Mouse (Mus musculus): ENCODE measurements around the gene Rab33b. TPM values are rescaled to one million over a fixed set of nuclear protein-coding genes. Genes with fewer than 3 reads are reported as not detected.

Rab33b gene
- total RNA-seq, 2 experiments from 2014 or later: 24.0 to 27.1 TPM

DNA sequence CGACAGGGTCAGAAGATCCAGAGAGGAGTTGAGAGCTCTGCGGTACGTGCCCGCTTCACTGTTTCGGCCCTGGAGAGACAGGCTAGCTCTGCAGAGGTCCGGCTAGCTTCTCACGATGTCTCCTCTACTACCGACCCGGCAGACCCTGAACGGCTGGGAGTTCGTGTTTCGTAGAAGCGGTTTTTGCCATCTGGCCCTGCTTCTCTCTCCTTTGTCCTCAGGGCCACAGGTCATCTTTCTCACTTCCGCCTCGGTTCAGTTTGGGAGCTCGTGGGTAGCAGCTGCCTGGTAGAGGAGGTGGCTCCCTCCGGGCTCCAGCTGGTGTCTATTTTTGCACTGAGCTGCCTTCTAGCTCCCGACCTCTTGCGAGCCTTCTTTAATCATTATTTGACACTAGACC is 21.7 kb downstream of the Rab33b start:
- DNase-seq (ENCODE audit: low spot score in 2 of 2): no peak

DNA sequence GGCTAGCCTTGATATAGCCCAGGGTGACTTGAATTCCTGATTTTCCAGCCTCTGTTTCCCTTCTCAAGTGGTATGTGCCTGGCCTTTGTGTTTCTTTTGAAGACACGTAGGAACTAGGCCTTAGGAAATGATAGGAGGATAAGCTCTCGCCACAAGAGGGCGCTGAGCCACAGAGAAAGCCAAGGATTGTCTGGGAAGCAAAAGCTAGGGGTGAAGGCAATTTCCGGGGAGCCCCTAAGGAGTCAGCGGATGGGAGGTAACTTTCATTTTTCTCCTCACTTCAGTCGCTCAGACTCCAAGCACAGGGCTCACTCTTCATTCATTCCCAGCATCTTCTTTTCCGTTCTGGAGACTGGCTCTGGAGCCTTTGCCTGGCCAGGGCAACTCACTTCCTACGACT is 27.2 kb downstream of the Rab33b start:
- DNase-seq (ENCODE audit: low spot score in 2 of 2): peak; percentile 64 to 80

GRCm38 (mm10) chr3:51511983-51512382 is 28.3 kb downstream of the Rab33b start:
- DNase-seq (ENCODE audit: low spot score in 2 of 2): no peak

- no peak for DNase-seq (ENCODE audit: low spot score in 2 of 2)
Observed at GRCm38 (mm10) chr3:51517467-51517866, 33.7 kb downstream of the Rab33b start.

- no peak for DNase-seq (ENCODE audit: low spot score in 2 of 2)
Observed at GRCm38 (mm10) chr3:51517878-51518762, 34.4 kb downstream of the Rab33b start.

DNA sequence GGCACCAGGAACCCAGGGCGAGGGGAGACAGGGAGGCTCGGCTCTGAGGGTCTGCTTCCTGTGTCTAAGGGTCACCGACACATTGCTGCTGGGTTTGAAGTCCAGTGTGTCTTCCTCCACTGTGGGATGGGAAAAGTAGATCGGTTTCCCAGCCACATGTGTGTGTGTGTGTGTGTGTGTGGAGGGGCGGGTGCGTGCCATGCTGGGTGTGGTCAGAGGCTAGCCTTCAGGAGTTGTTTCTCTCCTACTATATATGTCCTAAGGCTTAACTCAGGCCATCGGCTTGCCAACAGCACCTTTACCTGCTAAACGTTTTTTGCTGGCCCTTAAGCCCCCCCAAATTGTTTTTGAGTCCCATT is 35.0 kb downstream of the Rab33b start:
- no peak for DNase-seq (ENCODE audit: low spot score in 2 of 2)

- DNase-seq (ENCODE audit: low spot score in 2 of 2): no peak
Observed at GRCm38 (mm10) chr3:51521262-51521661, 37.5 kb downstream of the Rab33b start.

GRCm38 (mm10) chr3:51525186-51525785 is 41.6 kb downstream of the Rab33b start:
- no peak for DNase-seq (ENCODE audit: low spot score in 2 of 2)

DNA sequence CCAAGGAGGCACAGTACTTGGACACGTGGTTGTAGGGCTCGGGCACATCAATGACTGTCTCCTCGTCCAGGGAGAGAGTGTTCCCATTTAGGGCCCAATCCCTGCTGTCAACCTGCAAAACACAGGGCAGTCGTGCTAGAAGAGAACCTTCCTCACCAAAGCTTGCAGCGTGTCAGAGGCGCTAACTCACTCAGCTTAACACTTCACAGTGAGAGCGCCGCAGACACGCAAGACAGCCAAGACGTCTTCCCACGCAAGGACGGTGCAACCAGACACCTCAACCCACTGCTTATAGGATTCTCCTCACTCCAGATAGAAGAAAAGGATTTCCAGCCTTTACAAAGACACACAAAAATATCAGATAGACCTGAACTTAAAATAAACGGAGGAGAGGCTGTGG is 43.2 kb downstream of the Rab33b start:
- no peak for DNase-seq (ENCODE audit: low spot score in 2 of 2)

DNA sequence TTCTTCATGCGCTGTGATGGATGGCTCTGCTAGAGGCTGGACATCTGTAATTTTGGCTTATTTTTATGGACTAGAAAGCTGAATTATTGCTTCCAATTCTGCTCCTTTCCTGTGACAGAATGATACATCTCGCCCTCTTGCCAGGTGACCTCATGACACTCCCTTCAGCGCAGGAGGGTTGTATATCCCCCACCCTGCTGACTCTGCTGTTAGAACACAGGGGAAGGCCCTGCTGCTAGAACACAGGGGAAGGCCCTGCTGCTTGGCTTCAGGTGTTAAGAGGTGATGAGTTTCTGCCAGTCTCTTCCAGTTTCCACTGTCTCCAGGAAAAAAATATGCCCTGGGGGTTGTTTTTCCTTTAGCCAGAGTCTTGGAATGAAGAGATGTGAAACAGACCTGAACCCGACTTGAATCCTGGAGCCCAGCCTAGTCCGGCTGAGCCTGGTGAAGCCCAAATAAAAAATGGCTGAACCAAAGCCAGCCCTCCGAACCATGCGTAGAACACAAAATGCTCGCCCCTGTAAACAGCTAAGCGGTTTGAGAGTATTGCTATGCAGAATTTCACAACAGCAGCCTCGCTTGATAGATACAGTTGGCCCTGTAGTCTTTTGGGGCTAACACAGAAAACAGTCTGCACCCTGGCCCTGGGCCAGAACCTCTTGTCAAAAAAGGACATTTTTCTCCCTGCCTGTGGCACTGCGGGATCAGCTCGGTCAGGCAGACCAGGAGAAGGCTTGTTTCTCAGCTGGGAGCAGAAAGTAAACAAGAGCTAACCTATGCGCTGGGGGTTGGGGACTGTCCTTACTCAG is 48.0 kb downstream of the Rab33b start:
- DNase-seq (ENCODE audit: low spot score in 2 of 2): peak; percentile 50 to 72

DNA sequence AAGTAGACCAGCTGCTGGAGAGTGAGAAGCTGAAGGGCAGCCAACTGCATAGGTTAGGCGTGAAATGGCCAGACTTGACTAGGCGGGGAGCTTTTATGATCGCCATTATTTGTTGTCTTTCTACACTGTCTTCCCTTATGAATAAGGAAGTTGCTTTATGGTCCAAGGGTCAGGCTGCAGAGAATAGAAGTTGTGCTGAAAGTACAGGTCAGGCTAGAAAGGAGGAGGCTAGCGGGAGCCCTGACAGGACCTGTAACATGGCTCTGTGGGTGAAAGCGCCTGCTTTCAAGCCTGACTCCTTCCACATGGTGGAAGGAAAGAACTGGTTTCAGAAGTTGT is 48.5 kb downstream of the Rab33b start:
- DNase-seq (ENCODE audit: low spot score in 2 of 2): no peak

GRCm38 (mm10) chr3:51533573-51533972 is 49.9 kb downstream of the Rab33b start:
- no peak for DNase-seq (ENCODE audit: low spot score in 2 of 2)

DNA sequence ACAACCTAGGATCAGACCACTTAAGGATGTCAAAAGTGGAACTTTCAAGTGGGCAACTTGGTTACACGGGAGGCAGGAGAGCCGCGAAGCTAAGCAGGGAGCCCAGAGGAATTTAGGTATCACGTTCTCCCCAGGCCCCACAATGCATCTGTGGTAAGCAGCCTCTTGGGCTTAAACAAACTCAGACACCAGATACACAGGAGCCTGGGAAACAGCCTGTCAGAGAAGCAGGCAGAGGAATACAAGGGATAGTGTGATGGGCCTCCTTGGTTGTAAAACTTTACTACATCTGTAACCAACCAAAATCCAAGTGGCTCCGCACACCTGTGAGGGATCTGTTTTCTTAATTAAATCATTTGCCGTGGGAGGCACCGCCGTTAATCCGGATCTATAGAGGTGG is 50.3 kb downstream of the Rab33b start:
- no peak for DNase-seq (ENCODE audit: low spot score in 2 of 2)

DNA sequence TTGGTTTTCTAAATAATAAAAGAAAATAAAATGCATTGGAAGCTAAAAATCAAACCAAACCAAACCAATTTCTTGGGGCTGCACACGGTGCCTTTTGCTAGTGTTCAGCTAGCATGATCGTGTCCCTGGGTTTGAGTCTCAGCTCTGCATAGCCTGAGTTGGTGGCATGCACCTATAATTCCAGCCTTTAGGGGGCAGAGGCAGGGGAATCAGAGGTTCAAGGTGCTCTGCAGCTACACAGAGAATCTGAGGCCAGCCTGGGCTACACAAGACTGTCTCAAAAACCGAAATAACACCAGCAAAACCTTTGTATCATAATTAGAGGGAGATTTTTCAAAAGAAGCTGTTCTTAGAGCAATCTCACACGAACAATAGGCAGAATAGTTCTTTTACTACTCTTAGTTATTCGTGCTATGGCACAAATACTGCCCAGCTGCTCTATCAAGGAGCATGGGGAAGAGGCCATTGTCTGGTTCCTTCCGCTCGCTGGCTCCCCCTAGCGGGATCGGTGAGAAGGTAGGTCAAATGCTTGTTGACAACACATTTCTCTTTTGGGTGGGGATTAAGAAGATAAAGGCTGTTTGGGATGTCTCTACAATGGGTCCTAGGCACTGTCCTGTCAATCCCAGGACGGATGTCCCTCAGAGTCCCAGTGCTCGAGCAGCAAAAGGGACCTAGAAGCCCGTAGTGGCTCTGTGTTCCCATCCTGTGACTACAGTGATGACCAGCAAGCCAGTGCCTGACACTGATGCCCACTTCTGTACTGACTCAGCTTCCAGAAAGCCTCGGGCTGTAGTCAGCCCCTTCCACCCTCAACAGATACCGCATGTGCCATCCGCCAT is 56.1 kb downstream of the Rab33b start:
- peak; percentile 41 to 58 for DNase-seq (ENCODE audit: low spot score in 2 of 2)

DNA sequence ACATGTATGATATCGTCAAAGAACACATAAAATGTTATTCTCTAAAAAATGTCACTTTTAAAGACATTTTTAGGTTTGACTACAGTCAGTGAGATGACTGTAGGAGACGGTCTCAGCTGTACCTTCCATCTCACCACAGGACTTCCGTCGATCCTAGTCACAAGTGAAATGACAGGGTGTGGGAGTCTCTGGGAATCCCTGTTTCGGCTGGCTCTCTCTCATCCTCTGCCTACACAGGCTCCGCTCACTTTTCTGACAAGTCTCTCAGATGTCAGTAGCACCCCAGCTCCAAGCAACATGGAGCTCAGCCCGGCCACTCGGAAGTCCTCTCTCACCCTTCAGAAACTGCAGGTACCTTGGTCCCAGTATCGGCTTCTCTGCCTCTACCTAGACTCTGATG is 56.9 kb downstream of the Rab33b start:
- no peak for DNase-seq (ENCODE audit: low spot score in 2 of 2)

- no peak for DNase-seq (ENCODE audit: low spot score in 2 of 2)
Observed at GRCm38 (mm10) chr3:51544442-51545128, 60.9 kb downstream of the Rab33b start.
